Mouse (Mus musculus) cerebellum, adult 9-10 months (tissue): ENCODE results near the gene Akt1s1.

Source experiments
- DNase-seq: peaks from one replicate; pipeline ENCODE4 v3.0.0; 2022

Gene Akt1s1

GRCm38 (mm10) chr7:44828706-44829105 lies 20.1 kb upstream of the Akt1s1 start:
- DNase-seq = no peak

- DNase-seq = no peak
Measured at GRCm38 (mm10) chr7:44832763-44833162, 16.0 kb upstream of the Akt1s1 start.

GRCm38 (mm10) chr7:44835373-44836015 lies 13.3 kb upstream of the Akt1s1 start:
- no peak for DNase-seq

- no peak for DNase-seq
Measured at GRCm38 (mm10) chr7:44836016-44836404, 12.8 kb upstream of the Akt1s1 start.

- no peak for DNase-seq
Measured at GRCm38 (mm10) chr7:44836423-44837053, 12.3 kb upstream of the Akt1s1 start.

GRCm38 (mm10) chr7:44838073-44838472 lies 10.7 kb upstream of the Akt1s1 start:
- DNase-seq = no peak

- DNase-seq = no peak
Measured at GRCm38 (mm10) chr7:44839171-44839490, 9.7 kb upstream of the Akt1s1 start.

- DNase-seq = no peak
Measured at GRCm38 (mm10) chr7:44839491-44840191, 9.2 kb upstream of the Akt1s1 start.

- no peak for DNase-seq
Measured at GRCm38 (mm10) chr7:44840426-44840825, 8.4 kb upstream of the Akt1s1 start.

- DNase-seq = no peak
Measured at GRCm38 (mm10) chr7:44841825-44842463, 6.8 kb upstream of the Akt1s1 start.

- no peak for DNase-seq
Measured at GRCm38 (mm10) chr7:44845006-44845405, 3.8 kb upstream of the Akt1s1 start.

- peak; percentile 68 for DNase-seq
Measured at GRCm38 (mm10) chr7:44846804-44847203, 2.0 kb upstream of the Akt1s1 start.

- peak; percentile 74 for DNase-seq
Measured at GRCm38 (mm10) chr7:44847772-44848171, 1.0 kb upstream of the Akt1s1 start.

- DNase-seq = peak; percentile 97
Measured at GRCm38 (mm10) chr7:44849416-44850111, 773 bp downstream of the Akt1s1 start.

GRCm38 (mm10) chr7:44850146-44850545 lies 1.4 kb downstream of the Akt1s1 start:
- no peak for DNase-seq

GRCm38 (mm10) chr7:44850789-44851624 lies 2.2 kb downstream of the Akt1s1 start:
- peak; percentile 65 for DNase-seq

GRCm38 (mm10) chr7:44851625-44852234 lies 2.9 kb downstream of the Akt1s1 start:
- DNase-seq = peak; percentile 61

- DNase-seq = peak; percentile 54
Measured at GRCm38 (mm10) chr7:44852259-44853027, 3.7 kb downstream of the Akt1s1 start.

GRCm38 (mm10) chr7:44853065-44853464 lies 4.3 kb downstream of the Akt1s1 start:
- peak; percentile 65 for DNase-seq

- peak; percentile 70 for DNase-seq
Measured at GRCm38 (mm10) chr7:44853596-44854355, 5.0 kb downstream of the Akt1s1 start.
